Mouse (Mus musculus) T-helper 1 cell (primary cell): ENCODE measurements around the gene Gm1604a.
"Not testable (repeated sequence)": the region's sequence is repeated elsewhere in the genome, so short reads cannot be mapped to it uniquely, and the experiment has no call there.

Experiments
- in situ Hi-C: fragments of 300-600 bp; cut with MboI, MseI; formaldehyde crosslinking; loops from one replicate; pipeline ENCODE4 v1.15.1; 2025; ENCODE audit warnings: high pct_unique_total_duplicates

Gene Gm1604a

GRCm38 (mm10) chr17:7068997-7069539, 43.7 kb downstream of the Gm1604a start:
- in situ Hi-C loops: not testable (repeated sequence)

GRCm38 (mm10) chr17:7069561-7070240, 44.3 kb downstream of the Gm1604a start:
- in situ Hi-C loops: loop anchor here (5.0 kb wide), 1 partner anchor 983 kb away; no protein-coding TSS in a partner anchor

DNA sequence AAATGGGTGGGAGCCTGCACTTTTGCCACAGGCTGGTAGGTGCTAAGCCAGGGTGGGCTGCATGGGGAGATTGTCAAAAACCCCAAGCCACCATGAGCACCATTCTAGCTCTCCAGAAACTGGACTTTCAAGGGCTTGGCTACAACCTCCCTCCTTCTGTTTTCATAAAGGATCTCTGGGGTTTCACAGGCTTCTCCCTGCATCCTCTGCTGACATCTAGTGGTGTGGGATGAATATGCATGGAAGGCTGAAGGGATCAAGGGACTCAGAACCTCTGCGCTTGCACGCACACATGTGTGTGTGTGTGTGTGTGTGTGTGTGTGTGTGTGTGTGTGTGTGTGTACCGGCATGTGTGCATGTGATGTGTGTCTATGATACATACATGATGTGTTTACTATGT, 49.1 kb downstream of the Gm1604a start:
- in situ Hi-C loops: loop anchor here (5.0 kb wide), 1 partner anchor 978 kb away; no protein-coding TSS in a partner anchor

- in situ Hi-C loops: not testable (repeated sequence)
Observed at GRCm38 (mm10) chr17:7075519-7075918, 50.2 kb downstream of the Gm1604a start.

GRCm38 (mm10) chr17:7079558-7079957, 54.2 kb downstream of the Gm1604a start:
- in situ Hi-C loops: not testable (repeated sequence)

- in situ Hi-C loops: loop anchor here (10.0 kb wide), 1 partner anchor 770 kb away; no protein-coding TSS in a partner anchor
Observed at GRCm38 (mm10) chr17:7084523-7084922, 59.2 kb downstream of the Gm1604a start.

DNA sequence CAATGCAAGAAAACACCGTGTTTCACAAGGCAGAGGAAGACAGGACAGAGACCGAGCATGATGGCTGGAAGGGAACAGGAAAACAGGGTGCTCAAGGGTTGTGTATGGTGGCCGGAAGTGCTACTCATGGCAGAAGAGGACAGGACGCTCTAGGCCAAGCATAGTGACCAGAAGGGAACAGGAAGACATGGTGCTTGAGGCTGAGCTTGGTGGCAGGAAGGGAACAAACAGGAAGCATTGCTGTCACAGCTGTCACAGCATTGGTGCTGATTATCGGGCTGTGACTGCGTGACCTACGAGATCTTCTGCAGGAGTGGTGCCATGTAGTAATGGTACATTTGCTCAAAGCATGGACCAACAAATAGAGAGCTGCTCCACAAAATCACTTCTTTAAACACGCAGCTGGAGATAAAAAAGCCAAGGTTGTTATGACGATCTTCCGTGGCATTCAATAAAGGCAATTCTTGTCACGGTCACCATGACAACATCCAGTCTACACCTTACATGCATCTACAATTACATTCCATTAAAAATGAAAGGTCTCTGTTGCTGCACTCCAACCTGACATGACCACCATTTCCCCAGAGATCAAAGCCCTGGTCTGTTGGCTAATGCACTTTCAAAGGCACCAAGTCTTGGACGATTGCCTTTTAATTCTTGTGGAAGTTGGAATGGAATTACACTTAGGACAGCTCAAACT, 60.3 kb downstream of the Gm1604a start:
- in situ Hi-C loops: loop anchor here (10.0 kb wide), 1 partner anchor 769 kb away; no protein-coding TSS in a partner anchor

- in situ Hi-C loops: loop anchor here (10.0 kb wide), 1 partner anchor 768 kb away; no protein-coding TSS in a partner anchor
Observed at GRCm38 (mm10) chr17:7086836-7087235, 61.5 kb downstream of the Gm1604a start.

DNA sequence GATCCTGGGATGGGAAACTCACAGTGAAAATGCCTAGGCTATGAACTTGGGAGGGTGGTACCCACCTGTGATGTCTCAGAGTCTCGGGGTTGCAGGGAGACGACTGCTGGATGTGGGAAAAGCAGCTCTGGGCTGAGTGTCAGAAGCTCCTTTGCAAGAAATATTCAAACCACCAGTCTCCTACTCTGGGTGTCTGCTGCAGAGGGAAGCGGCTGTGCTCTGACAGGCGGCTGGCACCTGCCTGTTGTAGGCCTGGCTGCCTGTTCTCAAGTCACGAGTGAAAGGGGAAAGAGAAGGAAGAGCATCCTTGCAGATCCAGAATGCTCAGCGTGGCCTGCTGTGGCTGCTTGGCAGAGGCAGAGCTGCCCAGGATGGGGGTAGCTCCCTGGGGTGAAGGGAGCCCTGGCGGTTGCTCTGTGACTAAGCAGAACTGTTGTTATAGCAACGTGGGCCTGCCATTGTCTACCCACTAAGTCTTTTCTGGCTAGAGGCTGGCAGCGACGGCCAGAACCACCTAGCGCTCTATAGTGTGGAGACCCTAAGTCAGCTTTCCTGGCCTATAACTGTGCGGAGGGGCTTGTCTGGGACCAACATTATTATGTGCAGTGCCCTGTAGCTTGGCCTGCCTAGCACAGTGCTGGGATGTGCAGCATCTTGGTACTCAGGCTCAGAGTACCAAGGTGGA, 72.6 kb downstream of the Gm1604a start:
- in situ Hi-C loops: loop anchor here (10.0 kb wide), 1 partner anchor 937 kb away; no protein-coding TSS in a partner anchor

GRCm38 (mm10) chr17:7099096-7099495, 73.7 kb downstream of the Gm1604a start:
- in situ Hi-C loops: loop anchor here (10.0 kb wide), 1 partner anchor 936 kb away; no protein-coding TSS in a partner anchor

DNA sequence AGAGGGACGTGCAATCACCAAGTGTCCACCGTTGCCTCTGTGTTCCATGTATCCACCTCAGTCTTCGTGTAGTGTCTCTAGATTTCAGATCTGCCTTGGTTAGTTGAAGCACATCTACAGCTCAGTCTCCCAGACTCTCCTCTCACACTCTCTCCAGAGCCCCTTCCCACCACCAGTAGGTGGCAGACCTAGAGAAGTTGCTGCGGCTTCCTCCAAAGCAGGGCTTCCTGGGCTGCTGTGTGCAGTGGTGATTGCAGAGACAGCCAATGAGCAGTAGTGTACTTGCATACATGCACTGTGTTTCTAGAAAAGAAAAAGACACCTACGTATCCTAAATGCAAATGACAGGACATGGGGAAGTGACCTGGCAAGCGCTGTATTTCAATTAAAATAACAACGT, 77.6 kb downstream of the Gm1604a start:
- in situ Hi-C loops: not testable (repeated sequence)

DNA sequence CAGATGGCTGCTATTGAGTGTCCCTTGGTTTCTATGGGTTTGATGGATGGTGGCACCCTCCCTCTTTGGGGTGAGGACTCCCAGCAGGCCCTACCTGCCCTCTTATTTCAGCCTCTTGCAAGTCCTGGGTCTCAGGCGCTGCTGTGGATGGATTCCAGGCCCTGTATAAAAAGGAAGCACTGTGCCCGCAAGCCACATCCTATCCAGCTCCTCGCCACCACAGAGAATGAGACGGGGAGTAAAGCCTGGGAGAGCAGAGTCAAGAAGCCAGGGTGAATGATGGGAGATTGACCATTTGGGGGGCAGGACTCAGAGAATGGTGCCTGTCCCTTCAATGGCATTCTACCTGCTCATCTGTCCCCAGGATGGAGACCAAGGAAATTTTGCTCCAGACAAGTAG, 86.3 kb downstream of the Gm1604a start:
- in situ Hi-C loops: not testable (repeated sequence)

- in situ Hi-C loops: not testable (repeated sequence)
Observed at GRCm38 (mm10) chr17:7116265-7116664, 90.9 kb downstream of the Gm1604a start.

DNA sequence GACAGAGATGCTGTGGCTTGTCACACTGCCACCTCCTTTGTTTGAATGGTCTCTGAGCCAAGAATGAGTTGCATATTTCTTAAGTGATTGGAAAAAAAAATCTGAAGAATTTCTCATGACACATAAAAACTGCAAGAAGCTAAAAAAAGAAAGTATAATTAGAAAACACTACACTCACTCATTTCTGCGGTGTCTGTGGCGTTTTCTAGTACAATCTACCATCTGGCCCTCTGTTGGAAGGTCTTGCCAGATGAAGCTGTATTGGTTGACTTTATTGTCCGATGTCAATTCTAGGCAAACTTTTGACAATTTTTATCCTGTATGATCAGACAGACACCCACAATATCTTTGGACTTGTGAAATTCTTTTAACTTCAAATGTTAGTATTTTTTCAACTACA, 95.5 kb downstream of the Gm1604a start:
- in situ Hi-C loops: loop anchor here (5.0 kb wide), 1 partner anchor 881 kb away; no protein-coding TSS in a partner anchor

DNA sequence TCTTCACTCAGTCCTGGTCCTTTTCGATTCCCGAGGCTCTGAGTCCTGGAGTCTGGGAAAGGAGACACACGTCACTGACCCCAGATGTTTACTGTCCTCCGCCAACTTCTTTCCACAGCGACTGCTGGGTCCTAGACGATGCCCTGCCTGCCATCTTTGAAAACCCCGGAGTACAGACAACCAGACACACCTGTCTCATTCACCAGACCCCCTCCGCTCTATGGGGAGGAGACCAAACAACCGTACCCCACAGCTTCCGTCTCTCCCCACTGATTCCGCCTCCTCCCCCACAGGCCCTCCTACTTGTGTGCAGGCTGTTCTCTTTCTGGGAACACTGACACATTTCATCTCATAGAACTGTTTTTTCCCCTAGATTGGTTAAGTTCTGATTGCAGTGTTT, 97.2 kb downstream of the Gm1604a start:
- in situ Hi-C loops: loop anchor here (5.0 kb wide), 1 partner anchor 880 kb away; no protein-coding TSS in a partner anchor

- in situ Hi-C loops: not testable (repeated sequence)
Observed at GRCm38 (mm10) chr17:7126475-7126874, 101.1 kb downstream of the Gm1604a start.

DNA sequence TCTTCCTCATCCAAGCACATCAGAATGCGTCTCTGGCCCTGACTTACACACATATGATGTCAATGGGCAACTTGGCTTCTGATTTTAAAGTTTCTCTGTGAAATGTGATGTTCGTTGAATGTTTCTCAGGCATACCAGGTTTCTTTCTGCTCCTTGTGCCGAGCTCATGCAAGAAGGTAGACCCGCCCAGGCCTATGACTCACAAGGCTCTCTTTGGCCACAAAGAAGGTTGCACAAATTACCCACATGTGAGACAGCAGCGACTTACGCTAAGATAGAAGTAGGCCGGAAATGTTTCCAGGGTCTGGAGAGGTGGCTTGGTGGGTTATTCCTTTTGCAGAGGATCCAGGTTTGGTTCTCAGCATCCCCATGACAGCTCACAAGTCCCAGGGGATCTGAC, 108.6 kb downstream of the Gm1604a start:
- in situ Hi-C loops: not testable (repeated sequence)

DNA sequence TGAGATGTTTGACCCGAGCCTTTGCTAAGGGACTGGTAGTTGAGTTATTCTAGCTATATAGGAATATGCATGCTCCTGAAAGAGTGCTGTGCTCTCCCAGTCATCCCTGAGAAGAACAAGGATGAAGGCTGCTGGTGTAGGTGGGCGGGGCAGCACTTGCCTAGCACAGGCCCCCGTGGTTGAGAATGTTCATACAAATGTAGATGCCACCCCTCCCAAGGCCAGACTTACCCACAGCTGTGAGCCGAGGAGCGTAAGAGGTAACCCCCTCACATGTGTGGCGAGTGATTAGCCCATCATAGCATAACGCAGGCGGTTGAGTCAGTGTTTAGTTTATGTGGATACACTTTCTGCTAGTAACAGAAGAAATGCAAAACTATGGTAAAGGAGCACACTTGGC, 109.9 kb downstream of the Gm1604a start:
- in situ Hi-C loops: not testable (repeated sequence)
